Mouse (Mus musculus) bone marrow macrophage, adult 2 months (primary cell): Measurements from ENCODE around the gene Spsb1.

ENCODE experiments used
- CTCF ChIP-seq: IDR thresholded peaks from 2 replicates; pipeline ENCODE4 v1.5.1; 2012; ENCODE audit warnings: low read depth, mild to moderate bottlenecking, low read length, moderate library complexity
- POLR2A ChIP-seq: IDR thresholded peaks from 2 replicates; pipeline ENCODE4 v1.6.1; 2012; ENCODE audit warnings: mild to moderate bottlenecking, low read depth, low read length, borderline replicate concordance

GRCm38 (mm10) chr4:149964285-149964684, 9.4 kb upstream of the Spsb1 start:
- TF ChIP-seq CTCF (no peak), POLR2A (no peak)
